Mouse (Mus musculus): ENCODE data around the gene Aif1. TPM values are rescaled to one million over a fixed set of nuclear protein-coding genes. Genes with fewer than 3 reads are reported as not detected.
A peak's percentile ranks its signal among the peaks of the same experiment; 100 is the strongest.
"Not testable (repeated sequence)": the region's sequence is repeated elsewhere in the genome, so short reads cannot be mapped to it uniquely, and the experiment has no call there.

The Aif1 gene
- polyA plus RNA-seq, 2 experiments from 2014 or later, result 0.91 to 1.9 TPM

DNA sequence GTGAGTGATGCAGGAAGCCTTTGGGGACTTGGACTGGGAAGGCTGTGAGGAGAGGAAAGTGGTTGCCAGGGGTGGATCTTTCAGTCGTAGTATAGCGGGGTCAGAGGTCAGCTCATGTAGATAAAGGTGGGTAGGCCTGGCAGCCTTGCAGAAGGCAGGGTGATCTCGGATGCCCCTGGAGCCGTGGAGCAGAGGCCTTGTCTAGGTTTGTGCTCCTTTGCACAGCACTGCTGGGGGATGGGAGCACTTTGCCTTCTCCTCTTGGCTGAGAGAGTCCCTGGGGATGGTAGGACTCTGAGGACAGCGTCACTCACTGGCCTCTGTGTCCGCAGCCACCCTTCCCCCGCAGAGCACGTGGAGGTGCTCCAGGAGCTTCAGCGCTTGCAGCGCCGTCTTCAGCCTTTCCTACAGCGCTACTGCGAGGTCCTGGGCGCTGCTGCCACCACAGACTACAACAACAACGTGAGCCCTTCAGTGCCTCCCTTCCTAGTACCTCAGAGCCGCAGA lies 35.3 kb downstream of the Aif1 start:
- ATAC-seq, result no peak

DNA sequence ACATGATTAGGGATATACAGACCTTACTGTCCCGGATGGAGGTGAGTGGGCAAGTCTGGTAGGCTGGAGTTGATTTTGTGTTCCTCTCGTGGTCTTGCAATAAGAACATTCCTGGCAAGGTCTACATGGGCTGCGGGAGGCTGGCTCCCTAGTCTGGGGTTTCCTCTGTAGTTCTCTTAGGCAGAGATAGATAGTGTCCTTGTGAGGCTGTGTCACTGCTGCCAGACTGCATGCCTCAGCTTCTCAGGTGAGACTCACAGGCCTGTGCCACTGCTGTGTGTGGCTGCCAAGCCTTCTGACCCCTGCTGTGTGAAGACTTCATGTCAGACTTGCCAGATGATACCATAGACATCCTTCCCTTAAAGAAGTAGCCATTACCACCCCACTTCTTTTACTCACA lies 36.6 kb downstream of the Aif1 start:
- no peak for ATAC-seq

DNA sequence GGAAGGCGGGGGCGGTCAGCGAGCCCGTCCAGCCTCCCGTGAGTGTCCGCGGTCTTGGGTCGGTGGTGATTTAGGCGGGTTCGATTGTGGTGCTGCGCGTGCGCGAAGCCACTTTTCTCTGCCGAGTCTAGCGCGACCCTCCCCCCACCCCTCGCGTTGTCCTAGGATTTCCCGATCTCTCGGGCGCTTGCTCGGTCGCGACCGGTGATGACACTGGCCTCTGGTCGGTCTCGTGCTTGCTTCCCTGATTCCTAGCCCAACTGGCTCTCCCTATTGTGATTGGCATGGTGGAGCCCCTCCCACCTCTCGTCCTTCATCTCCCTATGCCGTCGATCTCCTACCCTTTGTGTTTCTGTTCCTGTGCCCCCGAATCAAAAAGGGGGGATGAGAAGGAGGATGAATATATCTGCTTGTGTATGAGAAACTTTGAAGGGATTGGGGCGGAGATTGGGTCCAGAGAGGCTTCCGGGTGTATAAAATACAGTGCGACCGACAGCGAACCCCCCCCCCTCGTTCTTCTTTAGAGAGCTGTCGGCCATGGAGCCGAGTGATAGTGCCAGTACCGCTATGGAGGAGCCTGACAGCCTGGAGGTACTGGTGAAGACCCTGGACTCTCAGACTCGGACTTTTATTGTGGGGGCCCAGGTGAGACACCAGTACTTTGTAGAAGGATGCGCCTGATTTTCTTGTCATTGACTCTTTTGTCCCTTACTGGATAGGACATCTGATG lies 40.1 kb downstream of the Aif1 start:
- peak; percentile 21 for ATAC-seq

DNA sequence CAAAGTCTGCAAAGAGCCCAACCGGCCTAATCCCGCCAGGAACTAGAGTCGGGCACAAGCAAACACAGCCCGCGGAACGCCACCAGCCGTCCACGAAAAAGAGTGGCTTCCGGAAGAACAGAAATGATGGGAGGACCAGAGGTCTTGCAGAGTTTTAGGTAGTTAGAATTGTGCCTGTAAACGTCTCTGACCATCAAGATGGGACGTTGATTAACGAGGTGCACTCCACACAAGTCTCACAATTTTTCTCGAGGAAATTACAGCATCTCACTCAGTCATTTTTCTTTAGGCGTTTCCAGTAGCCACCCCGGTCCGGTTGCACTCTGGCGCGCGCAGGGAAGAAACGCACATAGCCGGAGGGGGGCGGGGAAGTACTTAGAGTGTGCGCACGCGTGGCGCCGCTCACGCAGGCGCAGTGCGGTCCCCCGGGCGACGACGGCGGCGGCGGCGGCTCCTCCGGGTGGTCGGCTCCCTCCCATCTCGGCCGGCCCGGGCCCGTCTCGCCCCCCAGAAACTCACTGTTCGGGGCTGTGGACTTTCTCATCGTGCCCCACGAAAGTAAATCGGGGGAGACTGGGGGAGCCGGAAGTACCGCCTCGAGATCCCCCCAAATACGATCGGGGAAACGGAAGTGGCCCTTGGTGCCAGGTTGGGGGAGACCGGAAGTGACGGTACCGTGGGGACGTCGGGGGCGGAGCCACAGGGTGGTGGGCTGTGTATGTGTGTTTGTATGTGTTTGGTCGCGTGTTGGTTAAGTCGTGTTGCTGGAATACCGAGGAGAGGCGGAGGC lies 40.9 kb downstream of the Aif1 start, which contains the start of gene Bag6:
Gene Bag6 (plus strand): TSS at position 378 of the 790 bp plus-strand sequence.
- peak; percentile 79 for ATAC-seq

DNA sequence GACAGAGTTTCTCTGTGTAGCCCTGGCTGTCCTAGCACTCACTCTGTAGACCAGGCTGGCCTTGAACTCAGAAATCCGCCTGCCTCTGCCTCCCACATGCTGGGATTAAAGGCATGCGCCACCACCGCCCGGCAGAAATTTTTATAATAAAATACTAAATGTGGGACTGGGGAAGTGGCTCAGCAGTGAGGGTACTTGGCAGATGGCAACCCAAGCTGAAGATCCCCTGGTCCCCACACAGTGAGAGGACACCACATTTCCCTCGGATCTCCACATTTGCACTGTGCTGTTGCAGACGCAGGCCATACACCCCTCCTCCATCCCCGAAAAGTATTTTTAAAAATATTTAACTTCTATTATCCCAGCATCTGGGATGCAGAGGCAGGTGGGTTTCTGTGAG lies 42.4 kb downstream of the Aif1 start:
- ATAC-seq, result no peak

DNA sequence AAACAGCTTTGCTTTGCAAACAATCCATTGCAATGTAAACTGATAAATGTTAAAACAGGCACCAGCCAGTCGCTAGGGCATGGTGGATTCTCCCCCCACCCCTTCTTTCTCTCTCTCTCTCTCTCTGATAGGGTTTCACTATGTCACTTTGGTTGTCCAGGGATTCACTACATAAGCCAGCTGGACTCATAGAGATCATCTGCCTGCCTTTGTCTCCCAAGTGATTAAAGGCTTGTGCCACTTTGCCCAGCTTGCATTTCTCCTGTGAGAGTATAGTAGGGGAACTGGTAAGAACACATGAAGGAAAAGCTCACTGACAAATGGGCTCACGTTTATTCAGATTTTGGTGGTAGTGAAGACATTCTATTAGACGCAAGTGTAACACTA lies 43.7 kb downstream of the Aif1 start:
- ATAC-seq, result no peak

DNA sequence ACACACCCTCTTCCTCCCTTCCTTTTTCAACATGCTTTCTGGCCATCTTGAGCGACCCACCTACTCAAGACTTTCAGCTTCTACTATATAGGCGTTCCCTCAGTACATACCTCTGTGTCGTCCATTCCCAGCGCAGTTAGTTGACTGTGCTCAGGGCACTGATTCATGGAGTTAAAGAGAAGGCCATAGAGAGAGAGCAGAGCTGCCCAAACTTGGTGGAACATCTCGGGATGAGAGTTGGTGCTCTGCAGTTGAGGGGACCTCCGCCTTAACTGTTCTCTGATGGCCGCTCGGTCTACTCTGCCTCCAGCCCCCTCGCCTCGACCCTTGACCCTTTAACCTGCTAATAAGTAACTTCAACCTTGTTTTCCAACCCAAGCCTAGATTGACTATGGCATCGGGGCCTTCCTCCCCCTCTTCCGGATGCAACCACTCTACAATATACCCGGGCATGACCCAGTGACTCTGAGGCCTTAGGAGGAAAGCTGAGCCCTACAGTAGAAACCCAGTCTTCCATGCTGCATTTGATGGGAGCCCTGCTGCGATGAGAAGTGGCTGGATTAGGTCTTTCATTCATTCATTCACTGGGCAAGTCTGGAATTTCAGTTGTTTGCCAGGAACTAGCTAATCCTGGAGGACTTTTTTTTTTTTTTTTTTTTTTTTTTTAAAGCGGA lies 44.2 kb downstream of the Aif1 start, which contains the start of gene Apom:
Gene Apom (minus strand): TSS at position 551 of the 674 bp plus-strand sequence.
- ATAC-seq, result no peak

DNA sequence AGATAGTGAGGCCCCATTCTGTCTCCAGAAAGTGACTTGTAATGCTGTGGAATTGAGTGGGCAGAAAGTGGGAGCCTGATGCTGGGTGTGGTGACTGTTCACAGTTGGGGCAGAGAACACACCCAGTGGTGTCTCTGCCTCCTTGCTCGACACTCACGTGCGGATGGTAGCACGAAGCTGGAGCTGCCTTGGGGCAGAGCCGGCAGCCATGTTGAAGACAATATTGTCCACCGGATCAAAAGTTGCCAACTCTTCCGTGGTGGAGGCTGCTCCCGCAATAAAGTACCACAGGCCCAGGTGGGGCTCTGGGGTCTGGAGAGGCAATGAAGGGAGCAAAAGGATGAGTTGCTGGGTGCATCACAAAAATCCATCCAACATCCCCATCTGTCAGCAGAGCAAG lies 44.8 kb downstream of the Aif1 start:
- no peak for ATAC-seq

DNA sequence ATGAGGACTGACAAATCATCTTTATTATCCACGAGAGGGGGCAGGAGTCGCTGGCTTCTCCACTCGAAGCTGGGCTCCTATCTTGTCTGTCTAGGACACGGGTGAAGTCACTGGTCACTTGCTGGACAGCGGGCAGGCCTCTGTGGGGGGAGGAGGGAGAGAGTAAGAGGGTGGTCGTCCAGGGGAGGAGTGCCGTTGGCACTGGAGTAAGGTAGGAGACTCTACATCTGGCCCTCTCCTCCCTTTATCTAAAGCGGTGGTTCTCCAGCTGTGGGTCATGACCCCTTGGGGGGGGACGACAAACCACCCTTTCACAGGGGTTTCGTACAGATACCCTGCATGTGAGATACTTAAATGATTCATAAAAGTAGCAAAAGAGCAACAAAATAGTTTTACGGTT lies 46.9 kb downstream of the Aif1 start:
- no peak for ATAC-seq

DNA sequence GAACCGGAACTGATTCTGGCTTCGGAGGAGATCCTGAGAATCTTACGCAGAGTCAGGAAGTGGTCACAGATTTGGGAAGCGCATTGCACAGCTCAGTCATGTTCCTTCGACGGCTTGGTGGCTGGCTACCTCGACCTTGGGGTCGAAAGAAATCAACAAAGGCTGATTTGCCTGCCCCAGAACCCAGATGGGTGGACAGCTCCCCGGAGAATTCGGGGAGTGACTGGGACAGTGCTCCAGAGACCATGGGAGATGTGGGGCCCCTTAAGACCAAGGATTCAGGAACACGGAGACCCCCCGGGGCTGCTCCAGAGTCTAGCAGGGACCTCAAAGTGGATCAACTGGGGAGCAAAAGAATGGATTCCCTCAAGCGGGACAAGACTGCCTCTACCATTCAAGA lies 48.9 kb downstream of the Aif1 start:
- no peak for ATAC-seq

DNA sequence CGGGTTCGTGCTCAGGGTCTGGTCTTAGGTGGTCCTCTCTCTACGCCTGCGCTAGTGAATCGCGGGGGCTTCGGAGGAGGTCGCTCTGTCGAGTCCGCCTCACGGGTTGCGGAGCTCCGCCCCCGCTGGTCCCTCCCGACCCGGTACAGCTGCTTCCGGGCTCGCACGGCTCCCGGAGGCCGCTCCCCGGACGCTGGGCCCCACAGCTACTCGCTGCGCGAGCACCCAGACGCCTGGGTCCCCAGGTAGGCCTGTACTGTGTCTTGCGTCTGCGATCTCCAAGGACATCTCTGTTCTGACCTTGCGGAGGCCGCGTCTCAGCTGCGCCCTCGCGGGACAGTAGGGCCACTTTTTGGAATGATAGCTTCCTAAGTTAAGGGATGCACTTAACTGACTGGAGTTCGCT lies 49.7 kb downstream of the Aif1 start, which contains the start of gene D17H6S53E:
Gene D17H6S53E (plus strand): TSS at position 168 of the 406 bp plus-strand sequence.
- ATAC-seq, result peak; percentile 47

DNA sequence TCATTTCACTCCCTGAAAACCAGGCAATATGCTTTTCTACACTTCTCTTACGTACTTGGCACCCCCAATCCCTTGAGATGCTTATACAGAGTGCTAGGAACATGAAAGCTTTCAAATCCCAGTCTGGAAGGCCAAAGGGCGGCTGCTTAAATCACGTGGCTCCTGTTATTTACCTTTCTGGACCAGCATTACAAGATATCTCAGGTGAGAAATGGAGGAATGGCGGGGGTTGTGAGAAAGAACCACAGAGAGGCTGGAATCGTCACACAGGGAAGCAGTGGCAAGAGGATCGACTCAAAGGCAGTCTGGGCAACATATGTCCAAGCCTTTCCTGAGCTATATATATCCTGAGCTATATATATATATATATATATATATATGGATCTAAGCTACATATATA lies 50.3 kb downstream of the Aif1 start:
- ATAC-seq, result no peak

DNA sequence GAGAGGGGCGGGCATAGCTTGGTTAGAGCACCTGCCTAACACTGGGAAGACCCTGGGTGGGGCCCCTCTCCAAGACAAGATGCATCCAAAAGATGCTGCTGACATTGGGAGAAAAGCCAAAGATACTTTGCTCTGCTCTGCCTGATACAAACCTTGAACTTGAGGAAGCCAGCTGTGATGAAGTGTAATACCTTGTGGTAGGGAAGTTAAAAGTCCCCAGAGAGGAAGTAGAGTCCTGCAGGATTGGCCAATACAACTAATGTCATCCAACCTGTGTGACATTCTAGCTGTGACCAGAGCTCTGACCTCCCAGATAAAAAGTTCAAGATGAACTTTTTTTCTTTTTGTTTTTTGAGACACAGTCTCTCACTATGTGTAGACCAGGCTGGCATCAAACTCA lies 50.8 kb downstream of the Aif1 start:
- no peak for ATAC-seq

DNA sequence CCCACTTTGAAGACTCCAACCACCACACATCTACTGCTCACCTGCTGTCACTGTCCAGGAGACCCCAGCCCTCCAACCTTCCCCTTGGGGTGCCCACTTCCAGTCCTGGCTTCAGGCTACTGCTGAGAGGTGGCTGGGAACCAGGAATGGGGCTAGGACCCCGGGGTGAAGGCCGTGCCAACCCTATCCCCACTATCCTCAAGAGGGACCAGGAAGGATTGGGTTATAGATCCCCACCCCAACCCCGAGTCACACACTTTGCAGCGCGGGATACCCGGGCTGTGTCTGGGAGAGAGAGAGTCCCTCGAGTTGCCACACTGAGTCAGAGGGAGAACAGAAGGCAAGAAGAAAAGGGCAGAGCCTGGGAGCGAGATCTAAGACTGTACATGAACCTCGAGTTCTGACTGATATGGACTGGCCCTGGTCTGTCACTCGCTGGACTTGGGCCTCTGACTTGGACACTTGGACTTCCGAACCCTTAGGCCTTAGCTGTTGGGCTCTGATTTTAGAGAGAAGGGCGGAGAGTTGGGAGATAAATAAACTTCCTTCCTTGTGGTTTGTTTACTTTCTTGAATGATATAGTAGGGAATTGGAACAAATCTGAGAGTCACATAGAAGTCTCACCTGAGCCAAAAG lies 51.5 kb downstream of the Aif1 start:
- ATAC-seq, result not testable (repeated sequence)

DNA sequence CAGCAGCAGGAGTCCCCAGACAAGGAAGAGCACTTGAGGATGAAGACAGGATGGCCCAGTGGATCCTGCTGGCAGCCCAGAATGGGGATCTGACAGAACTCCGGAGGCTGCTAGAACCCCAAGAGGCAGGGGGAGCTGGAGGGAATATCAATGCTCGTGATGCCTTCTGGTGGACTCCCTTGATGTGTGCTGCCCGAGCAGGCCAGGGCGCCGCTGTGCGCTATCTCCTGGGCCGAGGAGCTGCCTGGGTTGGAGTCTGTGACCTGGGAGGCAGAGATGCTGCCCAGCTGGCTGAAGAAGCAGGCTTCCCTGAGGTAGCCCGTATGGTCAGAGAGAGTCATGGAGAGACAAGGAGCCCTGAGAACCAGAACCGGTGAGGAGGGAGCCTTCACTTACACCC lies 52.6 kb downstream of the Aif1 start:
- ATAC-seq, result not testable (repeated sequence)

DNA sequence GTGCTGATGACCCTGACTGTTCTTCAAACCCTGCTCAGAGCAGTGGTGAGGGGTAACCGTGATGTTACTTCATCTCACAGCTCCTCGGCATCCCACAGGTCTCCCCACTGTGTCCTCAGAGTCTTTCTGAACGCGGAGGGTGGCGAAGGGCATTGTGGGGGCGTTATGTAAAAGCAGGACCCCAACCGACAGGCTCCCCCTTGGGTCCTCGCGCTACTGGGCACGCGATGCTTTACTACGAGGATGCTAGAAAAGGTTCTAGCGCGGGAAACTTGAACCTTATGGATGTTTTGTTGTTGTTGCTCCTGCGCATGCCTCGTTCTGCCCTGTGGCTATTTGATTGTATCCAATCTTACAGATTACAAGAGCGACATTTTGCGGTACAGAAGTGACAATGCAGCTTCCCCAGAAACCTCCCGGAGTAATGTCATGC lies 54.0 kb downstream of the Aif1 start, which contains the start of gene Csnk2b:
Gene Csnk2b (minus strand): TSS at position 183 of the 433 bp plus-strand sequence.
- peak; percentile 1 for ATAC-seq

DNA sequence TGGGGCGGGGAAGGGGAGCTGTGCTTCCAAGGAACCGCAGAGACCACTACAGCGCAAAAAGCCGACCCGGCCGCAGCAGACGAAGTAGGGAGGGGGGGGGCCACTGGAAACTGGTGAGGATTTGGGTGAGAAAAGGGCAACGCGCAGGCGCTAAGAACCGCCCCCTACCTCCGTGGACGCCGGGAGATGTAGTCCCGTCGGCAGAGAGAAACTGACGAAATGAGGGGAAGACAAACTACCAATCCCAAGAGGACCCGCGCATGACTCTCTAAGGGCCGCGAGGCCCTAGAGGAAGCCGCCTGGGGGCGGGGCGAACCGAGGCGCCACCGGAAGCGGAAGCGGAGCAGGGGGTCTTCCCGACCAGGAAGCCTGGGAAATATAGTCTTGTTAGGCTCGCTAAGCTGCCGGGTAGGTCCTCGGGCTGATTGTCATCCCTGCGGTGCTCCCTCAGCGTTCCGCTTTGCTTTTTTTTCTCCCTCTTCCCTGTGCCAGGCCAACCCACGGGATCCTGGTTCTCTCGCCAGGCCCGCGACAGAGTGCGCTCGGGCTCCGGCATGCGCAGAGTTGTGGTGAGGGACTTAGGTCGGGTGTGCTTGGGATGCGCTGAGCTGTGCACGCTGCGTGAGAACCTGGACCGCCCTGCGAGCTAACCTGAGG lies 54.6 kb downstream of the Aif1 start, which contains the start of gene Gpank1:
Gene Gpank1 (plus strand): TSS at position 313 of the 657 bp plus-strand sequence.
- peak; percentile 91 for ATAC-seq

Data from activated CD4-positive, CD25-positive, alpha-beta regulatory T cell, adult 4 months (primary cell).